Mouse (Mus musculus) lung, postnatal 0 days (tissue): ENCODE measurements at regions not wholly inside any gene's neighbourhood (a gene's known extent, or its start where the extent isn't known, plus 50 kb on each side); places are given as distances from the start of the nearest gene placed in this dataset.
A peak's percentile ranks its signal among the peaks of the same experiment; 100 is the strongest.
"Not testable (repeated sequence)": the region's sequence is repeated elsewhere in the genome, so short reads cannot be mapped to it uniquely, and the experiment has no call there.

Experiments used
- ATAC-seq: fragments of 200-750 bp; cut with Nextera tagmentation; 2 replicates; pipeline ENCODE4 v1.8.0; 2017; ENCODE audit warnings: moderate library complexity
- DNase-seq: peaks from one replicate; pipeline ENCODE4 v3.0.0-alpha.2; 2016; ENCODE audit warnings: low spot score
- H3K27ac ChIP-seq: fragments of 300-500 bp; sonication (generic); 2 replicates; pipeline ENCODE4 v1.5.1; 2014; ENCODE audit warnings: antibody characterized with exemption, mild to moderate bottlenecking, low read length, mixed read lengths
- H3K27me3 ChIP-seq: fragments of 300-500 bp; sonication (generic); replicated peaks from 2 replicates; pipeline ENCODE4 v1.6.1; 2014; ENCODE audit warnings: low read length, mixed read lengths; ENCODE audit not compliant: insufficient read depth
- H3K36me3 ChIP-seq: fragments of 300-500 bp; sonication (generic); 2 replicates; pipeline ENCODE4 v1.6.1; 2014; ENCODE audit warnings: low read length, mixed read lengths; ENCODE audit not compliant: insufficient read depth
- H3K4me1 ChIP-seq: fragments of 300-500 bp; sonication (generic); 2 replicates; pipeline ENCODE4 v1.6.1; 2014; ENCODE audit warnings: antibody characterized with exemption, low read depth, low read length, mixed read lengths; ENCODE audit not compliant: insufficient read depth
- H3K4me2 ChIP-seq: fragments of 300-500 bp; sonication (generic); replicated peaks from 2 replicates; pipeline ENCODE4 v1.6.1; 2014; ENCODE audit warnings: low read depth, mild to moderate bottlenecking, low read length, moderate library complexity, mixed read lengths
- H3K4me3 ChIP-seq: fragments of 300-500 bp; sonication (generic); 2 replicates; pipeline ENCODE4 v1.5.1; 2014; ENCODE audit warnings: low read depth, low read length
- H3K9ac ChIP-seq: fragments of 300-500 bp; sonication (generic); replicated peaks from 2 replicates; pipeline ENCODE4 v1.6.1; 2014; ENCODE audit warnings: low read depth, mild to moderate bottlenecking
- H3K9me3 ChIP-seq: fragments of 300-500 bp; sonication (generic); 2 replicates; pipeline ENCODE4 v1.6.1; 2016; ENCODE audit warnings: low read length, mixed read lengths
- CTCF ChIP-seq: IDR thresholded peaks from 2 replicates; pipeline ENCODE4 v1.5.1; 2016; ENCODE audit warnings: antibody characterized with exemption, mild to moderate bottlenecking
- EP300 ChIP-seq: IDR thresholded peaks from 2 replicates; pipeline ENCODE4 v1.6.1; 2016; ENCODE audit warnings: antibody characterized with exemption, mild to moderate bottlenecking, control low read depth
- WGBS: fragments of 180-500 bp; shearing (Covaris S2); extraction: QIAGEN DNeasy Blood & Tissue Kit; methylation state at CpG from one replicate; pipeline ENCODE4 v1.1.7; 2014; 5-methylcytosine and 5-hydroxymethylcytosine counted together

GRCm38 (mm10) chr1:184669173-184669572 lies 63.2 kb downstream of the Hlx start:
- 92% methylated on average over 5 of the region's 5 CpGs for WGBS
- not testable (repeated sequence) for H3K9ac ChIP-seq, H3K36me3 ChIP-seq, DNase-seq, ATAC-seq, H3K4me1 ChIP-seq, H3K27me3 ChIP-seq, H3K27ac ChIP-seq, H3K4me3 ChIP-seq, H3K9me3 ChIP-seq, H3K4me2 ChIP-seq

GRCm38 (mm10) chr1:184668428-184668827 lies 64.0 kb downstream of the Hlx start:
- TF ChIP-seq CTCF (no peak), EP300 (no peak)

DNA sequence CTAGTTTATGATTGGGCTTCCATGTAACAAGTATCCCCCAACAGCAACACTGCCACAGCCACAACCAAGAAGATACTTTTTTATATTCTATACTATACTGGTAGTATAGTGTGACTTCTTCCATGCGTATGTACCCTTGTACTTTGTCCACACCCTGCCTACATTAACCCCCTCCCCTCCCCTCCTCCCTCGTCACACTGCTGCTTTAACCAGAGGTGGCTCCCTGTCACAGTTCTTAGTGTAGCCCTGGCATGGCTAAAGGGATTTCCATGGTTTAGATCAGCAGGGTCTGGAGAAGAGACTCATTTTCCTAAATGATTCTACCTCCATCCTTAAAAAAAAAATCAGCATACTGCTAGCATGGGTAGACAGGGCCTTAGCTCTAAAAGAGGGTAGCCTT lies 64.4 kb downstream of the Hlx start:
- no peak overlapping the region for H3K27ac ChIP-seq
- ATAC-seq (no peak), DNase-seq (no peak)
- no peaks in the 10 kb centered on the region for H3K9me3 ChIP-seq
- H3K27me3 ChIP-seq = no peaks in the 10 kb centered on the region
- no peak overlapping the region for H3K4me3 ChIP-seq
- no peak overlapping the region for H3K9ac ChIP-seq
- no peaks in the 10 kb centered on the region for H3K36me3 ChIP-seq
- no peak overlapping the region for H3K4me2 ChIP-seq
- no peak for TF ChIP-seq CTCF
- WGBS = 76% methylated on average over 2 of the region's 2 CpGs
- 0 out of 2 replicates have a peak, but pooled peaks cover 4% of the 10 kb centered on the region for H3K4me1 ChIP-seq

More at GRCm38 (mm10) chr1:184668428-184668827, 64.0 kb downstream of the Hlx start:
- DNase-seq (no peak), ATAC-seq (no peak)
- H3K4me2 ChIP-seq = no peak overlapping the region
- H3K36me3 ChIP-seq = no peaks in the 10 kb centered on the region
- 89% methylated on average over 1 of the region's 1 CpGs for WGBS
- no peaks in the 10 kb centered on the region for H3K27me3 ChIP-seq
- H3K9ac ChIP-seq = no peak overlapping the region
- H3K4me3 ChIP-seq = no peak overlapping the region
- H3K27ac ChIP-seq = no peak overlapping the region
- H3K4me1 ChIP-seq = 0 out of 2 replicates have a peak, but pooled peaks cover 4% of the 10 kb centered on the region
- H3K9me3 ChIP-seq = no peaks in the 10 kb centered on the region

DNA sequence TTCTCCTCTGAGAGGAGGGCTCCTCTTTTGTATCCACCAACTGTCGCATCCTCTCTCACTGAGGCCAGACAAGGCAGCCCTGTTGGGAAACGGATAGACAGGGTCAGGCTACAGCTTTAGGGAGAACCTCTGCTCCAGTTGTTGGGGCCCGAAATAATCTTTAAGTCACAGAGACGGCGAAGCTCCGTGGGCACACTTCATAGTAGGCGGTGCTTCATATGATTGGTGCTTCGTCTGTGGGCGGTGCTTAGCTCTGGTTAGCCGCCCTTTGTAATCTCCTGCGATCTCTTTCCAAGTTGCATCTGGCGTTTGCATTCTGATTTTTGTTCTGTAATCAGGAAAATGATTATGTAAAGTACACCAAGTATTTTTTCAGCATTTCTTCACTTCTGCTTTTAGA lies 67.2 kb downstream of the Hlx start:
- Histone ChIP-seq H3K27me3 (no peaks in the 10 kb centered on the region), H3K4me1 (0 out of 2 replicates have a peak, but pooled peaks cover 4% of the 10 kb centered on the region), H3K36me3 (no peaks in the 10 kb centered on the region), H3K4me3 (no peak overlapping the region), H3K9me3 (no peaks in the 10 kb centered on the region), H3K4me2 (no peak overlapping the region), H3K9ac (no peak overlapping the region), H3K27ac (no peak overlapping the region)
- 81% methylated on average over 12 of the region's 12 CpGs for WGBS
- ATAC-seq = no peak
- DNase-seq = no peak
- no peak for TF ChIP-seq CTCF
- no peak for TF ChIP-seq EP300

- Histone ChIP-seq H3K9ac (no peak overlapping the region), H3K4me3 (no peak overlapping the region), H3K36me3 (no peaks in the 10 kb centered on the region), H3K27me3 (no peaks in the 10 kb centered on the region), H3K4me2 (no peak overlapping the region), H3K9me3 (no peaks in the 10 kb centered on the region), H3K4me1 (0 out of 2 replicates have a peak, but pooled peaks cover 4% of the 10 kb centered on the region), H3K27ac (no peak overlapping the region)
- DNase-seq = peak; percentile 8
- TF ChIP-seq CTCF = no peak
- TF ChIP-seq EP300 = no peak
- ATAC-seq = no peak
- WGBS = 37% methylated on average over 5 of the region's 5 CpGs
These were observed 68.4 kb downstream of the Hlx start for GRCm38 (mm10) chr1:184664098-184664375.

GRCm38 (mm10) chr1:184663300-184664097 lies 68.9 kb downstream of the Hlx start:
- no peak for ATAC-seq
- no peak overlapping the region for H3K27ac ChIP-seq
- no peaks in the 10 kb centered on the region for H3K27me3 ChIP-seq
- H3K9me3 ChIP-seq = no peaks in the 10 kb centered on the region
- H3K4me2 ChIP-seq = 0 out of 2 replicates have a peak overlapping the region, but pooled peaks have one; percentile 3
- TF ChIP-seq EP300 (no peak), CTCF (no peak)
- peak; percentile 25 for DNase-seq
- 43% methylated on average over 14 of the region's 14 CpGs for WGBS
- 0 out of 2 replicates have a peak, but pooled peaks cover 4% of the 10 kb centered on the region for H3K4me1 ChIP-seq
- H3K9ac ChIP-seq = no peak overlapping the region
- H3K36me3 ChIP-seq = no peaks in the 10 kb centered on the region
- H3K4me3 ChIP-seq = no peak overlapping the region
